Mouse (Mus musculus): ENCODE data around the gene Npffr2. TPM values are rescaled to one million over a fixed set of nuclear protein-coding genes. Genes with fewer than 3 reads are reported as not detected.

Npffr2 gene
- polyA plus RNA-seq (2014; fragmentation: Nextera tagmentation; extraction: Ambion mirVana) = not detected in 2 replicates

DNA sequence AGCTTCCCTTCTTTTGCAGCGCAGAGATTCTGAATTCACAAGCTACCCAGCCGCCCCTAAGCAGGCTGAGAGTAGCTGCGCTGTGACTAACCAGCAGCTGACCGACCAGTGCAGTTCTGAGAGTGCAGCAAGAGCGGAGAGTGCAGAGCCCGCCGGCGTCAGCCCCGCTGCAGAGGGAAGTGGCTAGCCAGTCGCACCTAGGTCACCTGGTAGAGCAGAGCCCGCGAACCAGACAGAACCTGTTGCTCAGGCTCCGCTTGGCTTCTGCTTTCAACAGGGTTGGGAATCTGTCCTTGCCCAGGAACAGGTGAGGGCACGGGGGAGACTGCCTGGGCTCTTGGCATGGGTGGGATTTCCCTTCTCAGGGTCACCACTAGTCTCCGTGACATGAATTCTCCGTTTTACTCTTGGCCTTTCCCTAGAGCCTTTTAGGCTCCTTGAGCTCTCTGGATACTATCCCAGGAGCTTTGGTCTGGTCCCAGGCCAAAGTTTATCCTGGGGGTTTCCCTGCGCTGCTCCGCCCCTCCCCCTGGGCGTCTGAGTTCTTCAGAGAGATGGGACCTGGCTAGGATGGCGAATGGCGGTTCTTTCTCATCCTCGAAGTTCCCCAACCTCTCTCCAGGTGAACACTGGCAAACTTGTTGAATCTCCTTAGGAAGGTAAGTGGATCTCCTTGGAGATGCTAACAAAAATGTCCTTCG lies at the start of gene Npffr2:
Npffr2 (plus strand) TSS at position 552 of the 701 bp plus-strand sequence.
- H3K27ac ChIP-seq (ENCODE audit: low read depth, low read length) = no peak within 1 kb of the TSS
- H3K4me2 ChIP-seq = peak within 1 kb of the TSS; percentile 90
- 4% methylated on average over 23 of the region's 23 CpGs for WGBS (ENCODE audit: insufficient replicate concordance)
- ATAC-seq (replicated peaks; ENCODE audit: insufficient number of reproducible peaks, low FRiP score, low TSS enrichment) = peak; percentile 59; the same call in 1 of the 2 replicates
- H3K9me3 ChIP-seq (replicated peaks; ENCODE audit: control insufficient read depth, low read length) = no peaks in the 10 kb centered on the region
- H3K27me3 ChIP-seq (ENCODE audit: control insufficient read depth, insufficient read depth, low read length) = peaks cover 5% of the 10 kb centered on the region; the same call in 1 of the 2 replicates
- no peaks in the 10 kb centered on the region for H3K36me3 ChIP-seq (ENCODE audit: control insufficient read depth, insufficient read depth, low read length)
- H3K4me3 ChIP-seq (ENCODE audit: low read depth, low read length) = peak within 1 kb of the TSS; percentile 51
- H3K4me1 ChIP-seq (ENCODE audit: control insufficient read depth, insufficient read depth, low read length) = no peaks in the 10 kb centered on the region
- peak within 1 kb of the TSS; percentile 59; the same call in 1 of the 2 replicates for H3K9ac ChIP-seq (ENCODE audit: low read depth, low read length)

DNA sequence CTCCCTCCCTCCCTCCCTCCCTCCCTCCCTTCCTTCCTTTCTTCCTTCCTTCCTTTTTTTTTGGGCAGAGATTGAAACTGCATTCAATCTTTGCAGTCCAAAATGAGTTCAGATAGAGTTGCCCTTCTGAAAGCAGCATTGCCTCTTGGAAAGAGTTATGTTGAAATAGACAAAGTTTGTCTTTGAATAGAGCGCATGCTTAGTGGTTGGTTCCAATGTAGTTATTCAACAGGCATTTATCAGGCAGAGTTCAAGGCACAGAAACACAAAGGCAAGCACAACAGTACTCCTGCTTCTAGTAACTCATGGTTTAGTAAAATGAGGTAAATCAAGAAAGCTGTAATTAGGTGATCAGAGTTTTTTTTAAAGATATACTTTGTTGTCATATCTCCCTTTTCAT lies 34.7 kb upstream of the Npffr2 start:
- no peaks in the 10 kb centered on the region for H3K4me1 ChIP-seq (ENCODE audit: control insufficient read depth, insufficient read depth, low read length)
- H3K4me3 ChIP-seq (ENCODE audit: low read depth, low read length) = no peak overlapping the region
- H3K36me3 ChIP-seq (ENCODE audit: control insufficient read depth, insufficient read depth, low read length) = no peaks in the 10 kb centered on the region
- ATAC-seq (replicated peaks; ENCODE audit: insufficient number of reproducible peaks, low FRiP score, low TSS enrichment) = no peak
- H3K9ac ChIP-seq (ENCODE audit: low read depth, low read length) = no peak overlapping the region
- H3K9me3 ChIP-seq (replicated peaks; ENCODE audit: control insufficient read depth, low read length) = no peaks in the 10 kb centered on the region
- 81% methylated on average over 1 of the region's 1 CpGs for WGBS (ENCODE audit: insufficient replicate concordance)
- H3K27ac ChIP-seq (ENCODE audit: low read depth, low read length) = no peak overlapping the region
- no peaks in the 10 kb centered on the region for H3K27me3 ChIP-seq (ENCODE audit: control insufficient read depth, insufficient read depth, low read length)
- no peak overlapping the region for H3K4me2 ChIP-seq

DNA sequence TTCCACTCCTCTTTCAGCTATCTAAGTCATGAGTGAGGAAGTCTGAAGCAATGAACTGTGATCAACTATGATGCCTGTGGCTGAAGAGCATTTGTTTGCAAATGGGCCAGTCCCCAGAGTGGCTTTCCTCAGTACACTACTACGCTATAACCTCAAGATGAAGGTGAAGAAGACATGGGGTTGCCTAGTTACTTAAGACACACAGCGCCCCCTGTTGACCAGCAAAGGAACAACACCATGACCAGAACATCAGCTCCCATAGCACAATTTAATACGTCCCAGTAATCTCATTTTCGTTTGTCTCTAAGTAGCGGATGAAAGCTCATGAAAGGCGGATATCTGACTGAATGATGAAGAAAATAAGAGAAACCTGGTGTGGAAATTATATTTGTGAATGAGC lies 27.0 kb upstream of the Npffr2 start:
- WGBS (ENCODE audit: insufficient replicate concordance) = 44% methylated on average over 6 of the region's 6 CpGs
- Histone ChIP-seq H3K4me3 (ENCODE audit: low read depth, low read length) (no peak overlapping the region), H3K27me3 (ENCODE audit: control insufficient read depth, insufficient read depth, low read length) (no peaks in the 10 kb centered on the region), H3K4me1 (ENCODE audit: control insufficient read depth, insufficient read depth, low read length) (no peaks in the 10 kb centered on the region), H3K9ac (ENCODE audit: low read depth, low read length) (no peak overlapping the region), H3K36me3 (ENCODE audit: control insufficient read depth, insufficient read depth, low read length) (no peaks in the 10 kb centered on the region), H3K4me2 (no peak overlapping the region), H3K27ac (ENCODE audit: low read depth, low read length) (no peak overlapping the region), H3K9me3 (replicated peaks; ENCODE audit: control insufficient read depth, low read length) (no peaks in the 10 kb centered on the region)
- ATAC-seq (replicated peaks; ENCODE audit: insufficient number of reproducible peaks, low FRiP score, low TSS enrichment) = no peak

DNA sequence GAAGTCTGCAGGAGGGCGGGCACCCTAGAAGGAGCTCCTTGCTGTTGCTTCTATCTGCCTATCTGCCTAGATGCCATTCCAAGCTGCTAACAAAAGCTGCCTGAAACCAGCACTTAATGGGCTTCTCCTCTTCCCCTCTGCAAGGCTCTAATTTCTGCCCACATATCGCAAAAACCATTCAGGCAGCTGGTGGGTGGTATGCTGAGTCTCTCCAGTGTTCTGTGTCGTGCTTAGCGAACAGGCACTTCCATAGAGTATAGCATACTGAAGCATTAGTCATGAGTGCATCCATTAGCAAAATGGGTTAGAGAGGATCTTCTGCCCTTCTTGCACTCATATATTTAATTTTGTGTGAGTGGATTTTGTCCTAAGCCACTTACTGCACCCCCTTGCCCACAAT lies 8.6 kb upstream of the Npffr2 start:
- Histone ChIP-seq H3K27ac (ENCODE audit: low read depth, low read length) (no peak overlapping the region), H3K9me3 (replicated peaks; ENCODE audit: control insufficient read depth, low read length) (no peaks in the 10 kb centered on the region), H3K27me3 (ENCODE audit: control insufficient read depth, insufficient read depth, low read length) (no peaks in the 10 kb centered on the region), H3K4me1 (ENCODE audit: control insufficient read depth, insufficient read depth, low read length) (no peaks in the 10 kb centered on the region), H3K4me2 (no peak overlapping the region), H3K4me3 (ENCODE audit: low read depth, low read length) (no peak overlapping the region), H3K36me3 (ENCODE audit: control insufficient read depth, insufficient read depth, low read length) (no peaks in the 10 kb centered on the region), H3K9ac (ENCODE audit: low read depth, low read length) (no peak overlapping the region)
- 83% methylated on average over 4 of the region's 4 CpGs for WGBS (ENCODE audit: insufficient replicate concordance)
- no peak for ATAC-seq (replicated peaks; ENCODE audit: insufficient number of reproducible peaks, low FRiP score, low TSS enrichment)

DNA sequence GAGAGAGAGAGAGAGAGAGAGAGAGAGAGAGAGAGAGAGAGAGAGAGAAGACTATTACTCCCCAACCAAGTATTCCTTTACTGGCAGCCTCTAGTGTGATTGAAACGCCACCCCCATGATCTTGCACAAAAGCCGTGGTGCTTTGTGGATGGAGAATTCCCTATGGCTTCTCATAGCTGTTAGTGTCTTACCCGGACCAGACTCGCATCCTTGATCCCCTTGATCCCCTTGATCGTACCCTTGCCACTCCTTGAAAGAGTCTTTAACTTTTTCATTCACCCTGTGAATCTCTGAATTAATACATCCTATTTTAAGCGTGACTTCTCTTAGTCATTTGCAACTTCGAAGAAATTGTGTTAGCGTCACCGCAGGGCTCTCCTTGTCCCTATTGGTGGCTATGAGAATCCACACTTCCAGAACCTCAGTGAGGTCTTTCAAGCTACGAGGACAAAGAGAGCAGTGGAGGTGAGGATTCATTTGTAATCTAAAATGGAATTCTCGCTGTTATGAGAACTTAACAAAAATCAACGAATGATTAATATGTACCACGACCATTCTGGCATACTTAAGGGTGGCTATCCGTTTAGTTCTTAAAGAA lies 949 bp upstream of the Npffr2 start:
- 6% methylated on average over 14 of the region's 14 CpGs for WGBS (ENCODE audit: insufficient replicate concordance)
- H3K9me3 ChIP-seq (replicated peaks; ENCODE audit: control insufficient read depth, low read length) = no peaks in the 10 kb centered on the region
- H3K27me3 ChIP-seq (ENCODE audit: control insufficient read depth, insufficient read depth, low read length) = peaks cover 5% of the 10 kb centered on the region; the same call in 1 of the 2 replicates
- H3K27ac ChIP-seq (ENCODE audit: low read depth, low read length) = no peak overlapping the region
- ATAC-seq (replicated peaks; ENCODE audit: insufficient number of reproducible peaks, low FRiP score, low TSS enrichment) = no peak
- H3K36me3 ChIP-seq (ENCODE audit: control insufficient read depth, insufficient read depth, low read length) = no peaks in the 10 kb centered on the region
- peak overlapping the region; percentile 59; the same call in 1 of the 2 replicates for H3K9ac ChIP-seq (ENCODE audit: low read depth, low read length)
- H3K4me1 ChIP-seq (ENCODE audit: control insufficient read depth, insufficient read depth, low read length) = no peaks in the 10 kb centered on the region
- peak overlapping the region; percentile 90 for H3K4me2 ChIP-seq
- H3K4me3 ChIP-seq (ENCODE audit: low read depth, low read length) = peak overlapping the region; percentile 51

DNA sequence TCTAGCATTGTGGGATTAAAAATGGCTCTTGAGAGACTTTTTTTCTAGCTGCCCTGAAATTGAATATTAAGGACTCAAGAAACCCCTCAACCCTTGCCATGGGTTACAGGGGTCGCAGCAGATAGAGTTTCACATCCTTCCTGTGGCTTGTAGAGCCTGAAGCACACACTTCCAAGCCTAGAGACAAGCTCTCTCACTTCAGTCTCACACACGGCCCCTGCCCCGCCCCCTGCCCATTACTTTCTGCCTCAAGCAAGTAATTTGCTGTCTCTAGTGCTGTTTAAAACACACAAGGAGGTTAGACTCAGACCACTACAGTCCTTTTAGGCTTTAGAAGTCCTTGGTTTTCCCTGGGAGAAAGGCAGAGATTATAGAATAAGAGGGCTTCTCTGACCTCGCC lies 1.7 kb downstream of the Npffr2 start:
- Histone ChIP-seq H3K36me3 (ENCODE audit: control insufficient read depth, insufficient read depth, low read length) (no peaks in the 10 kb centered on the region), H3K9me3 (replicated peaks; ENCODE audit: control insufficient read depth, low read length) (no peaks in the 10 kb centered on the region), H3K4me3 (ENCODE audit: low read depth, low read length) (no peak overlapping the region), H3K9ac (ENCODE audit: low read depth, low read length) (no peak overlapping the region), H3K4me1 (ENCODE audit: control insufficient read depth, insufficient read depth, low read length) (no peaks in the 10 kb centered on the region), H3K4me2 (no peak overlapping the region), H3K27ac (ENCODE audit: low read depth, low read length) (no peak overlapping the region), H3K27me3 (ENCODE audit: control insufficient read depth, insufficient read depth, low read length) (peaks cover 5% of the 10 kb centered on the region; the same call in 1 of the 2 replicates)
- 36% methylated on average over 4 of the region's 4 CpGs for WGBS (ENCODE audit: insufficient replicate concordance)
- ATAC-seq (replicated peaks; ENCODE audit: insufficient number of reproducible peaks, low FRiP score, low TSS enrichment) = no peak

DNA sequence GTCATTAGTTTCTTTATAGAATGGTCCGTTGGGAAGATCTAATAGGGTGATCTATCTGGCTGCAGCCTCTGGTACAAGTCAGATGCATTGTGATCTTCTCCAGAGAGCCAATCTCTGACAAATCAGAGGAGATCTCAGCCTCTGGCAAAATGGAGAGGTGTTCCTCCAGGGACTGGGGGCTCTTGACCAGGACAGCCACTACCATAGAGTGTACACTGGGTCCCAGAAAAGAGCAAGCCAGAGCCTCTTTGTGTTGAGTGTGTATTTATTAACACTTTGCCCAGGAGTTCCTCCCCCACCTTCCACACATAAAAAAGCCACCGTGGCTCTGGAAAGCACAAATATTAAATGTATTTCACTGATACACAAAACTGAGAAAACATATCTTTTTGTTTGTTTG lies 2.2 kb downstream of the Npffr2 start:
- Histone ChIP-seq H3K4me1 (ENCODE audit: control insufficient read depth, insufficient read depth, low read length) (no peaks in the 10 kb centered on the region), H3K27me3 (ENCODE audit: control insufficient read depth, insufficient read depth, low read length) (peaks cover 5% of the 10 kb centered on the region; the same call in 1 of the 2 replicates), H3K27ac (ENCODE audit: low read depth, low read length) (no peak overlapping the region), H3K4me3 (ENCODE audit: low read depth, low read length) (no peak overlapping the region), H3K9ac (ENCODE audit: low read depth, low read length) (no peak overlapping the region), H3K4me2 (no peak overlapping the region), H3K9me3 (replicated peaks; ENCODE audit: control insufficient read depth, low read length) (no peaks in the 10 kb centered on the region), H3K36me3 (ENCODE audit: control insufficient read depth, insufficient read depth, low read length) (no peaks in the 10 kb centered on the region)
- ATAC-seq (replicated peaks; ENCODE audit: insufficient number of reproducible peaks, low FRiP score, low TSS enrichment) = no peak
- WGBS (ENCODE audit: insufficient replicate concordance) = 59% methylated on average over 2 of the region's 2 CpGs

DNA sequence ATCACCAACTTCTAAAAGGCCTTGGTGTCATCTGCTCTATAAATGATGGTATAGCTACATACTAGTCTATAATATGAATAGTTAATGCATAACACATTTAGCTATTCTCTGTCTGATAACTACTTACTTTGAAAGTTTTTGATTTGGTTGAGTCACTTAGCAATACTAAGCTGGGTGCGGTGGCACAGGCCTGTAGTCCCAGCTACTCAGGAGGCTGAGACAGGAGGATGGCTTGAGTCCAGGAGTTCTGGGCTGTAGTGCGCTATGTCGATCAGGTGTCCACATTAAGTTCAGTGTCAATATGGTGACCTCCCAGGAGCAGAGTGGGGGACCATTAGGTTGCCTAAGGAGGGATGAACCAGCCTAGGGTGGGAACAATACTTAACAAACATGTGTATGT lies 8.8 kb downstream of the Npffr2 start:
- 95% methylated on average over 3 of the region's 3 CpGs for WGBS (ENCODE audit: insufficient replicate concordance)
- Histone ChIP-seq H3K4me2 (no peak overlapping the region), H3K4me1 (ENCODE audit: control insufficient read depth, insufficient read depth, low read length) (no peaks in the 10 kb centered on the region), H3K9me3 (replicated peaks; ENCODE audit: control insufficient read depth, low read length) (no peaks in the 10 kb centered on the region), H3K4me3 (ENCODE audit: low read depth, low read length) (no peak overlapping the region), H3K27me3 (ENCODE audit: control insufficient read depth, insufficient read depth, low read length) (no peaks in the 10 kb centered on the region), H3K36me3 (ENCODE audit: control insufficient read depth, insufficient read depth, low read length) (no peaks in the 10 kb centered on the region), H3K9ac (ENCODE audit: low read depth, low read length) (no peak overlapping the region), H3K27ac (ENCODE audit: low read depth, low read length) (no peak overlapping the region)
- no peak for ATAC-seq (replicated peaks; ENCODE audit: insufficient number of reproducible peaks, low FRiP score, low TSS enrichment)

DNA sequence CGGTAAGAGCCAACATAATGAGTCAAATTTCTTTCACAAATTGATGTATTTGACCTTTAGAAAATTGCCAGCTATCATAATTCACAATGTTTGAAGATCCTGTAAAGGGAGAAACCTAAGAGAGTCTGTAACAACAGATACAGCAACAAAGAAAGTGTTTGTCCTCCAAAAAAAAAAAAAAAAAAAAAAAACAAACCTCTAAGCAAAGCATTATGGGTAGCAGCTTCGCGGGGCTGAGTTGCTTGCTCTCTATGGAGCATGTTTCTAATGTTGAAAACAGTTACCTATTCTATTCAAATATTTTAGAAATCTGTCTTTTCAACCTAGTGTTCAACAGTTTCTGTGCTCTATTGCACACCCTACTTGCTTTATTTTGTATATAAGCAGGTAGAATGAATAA lies 15.2 kb downstream of the Npffr2 start:
- Histone ChIP-seq H3K9ac (ENCODE audit: low read depth, low read length) (no peak overlapping the region), H3K4me1 (ENCODE audit: control insufficient read depth, insufficient read depth, low read length) (no peaks in the 10 kb centered on the region), H3K27me3 (ENCODE audit: control insufficient read depth, insufficient read depth, low read length) (no peaks in the 10 kb centered on the region), H3K4me3 (ENCODE audit: low read depth, low read length) (no peak overlapping the region), H3K4me2 (no peak overlapping the region), H3K9me3 (replicated peaks; ENCODE audit: control insufficient read depth, low read length) (no peaks in the 10 kb centered on the region), H3K36me3 (ENCODE audit: control insufficient read depth, insufficient read depth, low read length) (no peaks in the 10 kb centered on the region), H3K27ac (ENCODE audit: low read depth, low read length) (no peak overlapping the region)
- WGBS (ENCODE audit: insufficient replicate concordance) = 79% methylated on average over 3 of the region's 3 CpGs
- ATAC-seq (replicated peaks; ENCODE audit: insufficient number of reproducible peaks, low FRiP score, low TSS enrichment) = no peak

All from heart, embryonic 11.5 days (tissue).